Mouse (Mus musculus) kidney, adult 2 months (tissue): Measurements from ENCODE around the gene Cst13.

ENCODE experiments used
- CTCF ChIP-seq: fragments of 200-500 bp; conservative IDR thresholded peaks from 2 replicates; pipeline ENCODE4 v1.5.1; 2011; ENCODE audit warnings: low read depth, mild to moderate bottlenecking, control low read depth, low read length, moderate library complexity, mixed read lengths; ENCODE audit not compliant: insufficient read depth, insufficient read length
- POLR2A ChIP-seq: fragments of 200-500 bp; IDR thresholded peaks from one replicate; pipeline ENCODE4 v1.6.1; 2011; ENCODE audit warnings: low read depth, low read length, control low read depth

GRCm38 (mm10) chr2:148870526-148870925 lies 50.6 kb downstream of the Cst13 start:
- no peak for TF ChIP-seq CTCF
- no peak for TF ChIP-seq POLR2A
